Mouse (Mus musculus): Measurements from ENCODE around the gene Ubr1. TPM values are rescaled to one million over a fixed set of nuclear protein-coding genes. Genes with fewer than 3 reads are reported as not detected.

Gene Ubr1
- polyA plus RNA-seq, 1 experiment from 2014 or later: 23.4 TPM

DNA sequence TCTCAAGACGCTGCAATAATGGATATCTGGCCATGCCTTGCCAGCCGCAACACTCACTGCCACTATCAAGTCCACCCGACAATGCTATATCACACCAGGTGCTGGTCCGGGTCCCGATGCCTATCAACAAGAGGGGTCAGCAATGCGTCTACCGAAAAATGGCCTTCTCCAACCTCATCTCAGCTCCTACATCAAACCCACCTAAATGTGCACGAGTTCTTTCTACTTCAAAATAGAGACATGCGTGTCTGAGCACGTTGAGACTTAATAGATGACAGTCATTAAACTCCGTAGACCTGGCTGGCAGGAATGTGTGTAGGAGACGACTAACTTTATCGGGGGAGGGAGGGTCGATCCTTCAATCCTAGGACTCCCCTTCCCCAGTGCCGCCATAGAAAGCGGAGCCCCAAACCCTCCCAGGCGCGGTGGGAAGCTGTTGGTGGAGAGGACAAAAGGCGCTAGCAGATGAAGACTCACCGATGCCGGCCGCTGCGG is 423 bp downstream of the Ubr1 start:
- Histone ChIP-seq H3K4me2 (peak overlapping the region; percentile 78), H3K36me3 (ENCODE audit: control insufficient read depth, insufficient read depth, low read length) (no peaks in the 10 kb centered on the region), H3K27me3 (replicated peaks; ENCODE audit: control insufficient read depth, insufficient read depth, low read length) (no peaks in the 10 kb centered on the region), H3K27ac (ENCODE audit: low read depth, low read length) (peak overlapping the region; percentile 75), H3K4me3 (ENCODE audit: low read depth, low read length) (peak overlapping the region; percentile 75), H3K9ac (ENCODE audit: low read depth, low read length) (peak overlapping the region; percentile 82), H3K9me3 (ENCODE audit: control insufficient read depth, low read length) (no peaks in the 10 kb centered on the region), H3K4me1 (replicated peaks; ENCODE audit: control insufficient read depth, insufficient read depth, low read length) (peaks cover 9% of the 10 kb centered on the region)
- ATAC-seq (replicated peaks; ENCODE audit: low FRiP score) (peak; percentile 39), DNase-seq (ENCODE audit: low spot score) (peak; percentile 45)
- WGBS: under 1% methylated on average over 23 of the region's 23 CpGs

DNA sequence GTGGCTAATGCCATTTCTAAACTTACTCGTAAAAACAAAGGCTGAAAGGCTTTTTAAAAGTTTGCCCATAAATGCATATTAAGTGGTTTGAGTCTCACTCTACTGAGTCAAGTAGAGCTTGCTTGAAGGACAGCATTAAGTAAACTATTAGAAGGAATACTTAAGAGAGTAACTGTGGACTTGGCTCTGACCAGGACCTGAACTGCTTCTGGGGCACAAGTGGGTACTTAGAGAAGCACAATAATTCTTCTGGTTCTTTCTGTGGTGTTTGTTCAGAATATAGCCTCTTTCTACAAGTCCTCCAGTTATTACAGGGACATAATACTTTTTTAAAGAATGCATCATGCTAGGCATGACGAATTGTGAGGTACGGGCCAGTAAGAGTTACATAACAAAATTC is 5.0 kb downstream of the Ubr1 start:
- Histone ChIP-seq H3K4me1 (replicated peaks; ENCODE audit: control insufficient read depth, insufficient read depth, low read length) (0 out of 2 replicates have a peak, but pooled peaks cover 6% of the 10 kb centered on the region), H3K27me3 (replicated peaks; ENCODE audit: control insufficient read depth, insufficient read depth, low read length) (no peaks in the 10 kb centered on the region), H3K9ac (ENCODE audit: low read depth, low read length) (no peak overlapping the region), H3K27ac (ENCODE audit: low read depth, low read length) (no peak overlapping the region), H3K9me3 (ENCODE audit: control insufficient read depth, low read length) (no peaks in the 10 kb centered on the region), H3K4me3 (ENCODE audit: low read depth, low read length) (no peak overlapping the region), H3K36me3 (ENCODE audit: control insufficient read depth, insufficient read depth, low read length) (no peaks in the 10 kb centered on the region), H3K4me2 (no peak overlapping the region)
- ATAC-seq (replicated peaks; ENCODE audit: low FRiP score): no peak
- 93% methylated on average over 3 of the region's 3 CpGs for WGBS
- DNase-seq (ENCODE audit: low spot score): no peak

DNA sequence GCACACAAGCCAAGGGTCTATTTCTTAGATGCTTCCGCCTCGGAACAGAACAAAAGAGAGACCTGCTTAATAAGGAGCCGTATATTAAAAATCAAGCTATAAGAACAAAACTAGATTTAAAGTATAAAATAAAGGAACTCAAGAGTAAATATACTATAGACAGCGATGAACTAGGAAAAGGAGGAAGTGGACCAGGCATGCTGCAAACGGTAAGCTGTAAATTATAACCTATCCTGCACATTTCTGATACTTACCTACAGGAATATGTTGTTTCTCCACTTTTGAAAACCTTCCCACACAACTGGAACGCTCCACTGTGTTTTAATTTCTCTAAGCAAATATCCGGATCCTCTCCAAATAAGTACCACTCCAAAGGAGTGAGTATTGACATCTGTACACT is 7.4 kb downstream of the Ubr1 start:
- Histone ChIP-seq H3K9me3 (ENCODE audit: control insufficient read depth, low read length) (no peaks in the 10 kb centered on the region), H3K4me3 (ENCODE audit: low read depth, low read length) (no peak overlapping the region), H3K36me3 (ENCODE audit: control insufficient read depth, insufficient read depth, low read length) (no peaks in the 10 kb centered on the region), H3K4me2 (no peak overlapping the region), H3K27ac (ENCODE audit: low read depth, low read length) (no peak overlapping the region), H3K27me3 (replicated peaks; ENCODE audit: control insufficient read depth, insufficient read depth, low read length) (no peaks in the 10 kb centered on the region), H3K9ac (ENCODE audit: low read depth, low read length) (no peak overlapping the region), H3K4me1 (replicated peaks; ENCODE audit: control insufficient read depth, insufficient read depth, low read length) (no peaks in the 10 kb centered on the region)
- DNase-seq (ENCODE audit: low spot score) (no peak), ATAC-seq (replicated peaks; ENCODE audit: low FRiP score) (no peak)
- WGBS: 92% methylated on average over 7 of the region's 7 CpGs

DNA sequence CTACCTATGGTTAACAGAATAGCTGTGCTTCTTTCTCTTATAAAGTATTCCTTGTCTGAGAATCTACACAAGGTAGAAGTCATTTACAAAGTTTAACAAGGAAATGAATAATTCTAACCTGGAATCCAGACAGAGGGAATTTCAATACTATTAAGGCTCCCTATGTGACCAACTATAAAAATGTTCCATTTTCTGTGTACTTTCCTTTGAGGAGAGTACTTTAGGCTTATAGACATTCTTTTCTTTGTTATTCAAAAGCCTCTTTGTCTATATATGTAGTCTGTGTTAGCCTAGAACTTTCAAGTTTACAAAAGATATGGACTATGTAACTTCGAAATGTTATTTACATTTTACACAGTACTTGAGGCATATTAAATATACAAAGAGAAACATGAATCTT is 10.3 kb downstream of the Ubr1 start:
- H3K9me3 ChIP-seq (ENCODE audit: control insufficient read depth, low read length): no peaks in the 10 kb centered on the region
- H3K4me1 ChIP-seq (replicated peaks; ENCODE audit: control insufficient read depth, insufficient read depth, low read length): no peaks in the 10 kb centered on the region
- H3K27ac ChIP-seq (ENCODE audit: low read depth, low read length): no peak overlapping the region
- ATAC-seq (replicated peaks; ENCODE audit: low FRiP score) (no peak), DNase-seq (ENCODE audit: low spot score) (no peak)
- no peak overlapping the region for H3K4me2 ChIP-seq
- H3K27me3 ChIP-seq (replicated peaks; ENCODE audit: control insufficient read depth, insufficient read depth, low read length): no peaks in the 10 kb centered on the region
- 92% methylated on average over 1 of the region's 1 CpGs for WGBS
- no peaks in the 10 kb centered on the region for H3K36me3 ChIP-seq (ENCODE audit: control insufficient read depth, insufficient read depth, low read length)
- no peak overlapping the region for H3K9ac ChIP-seq (ENCODE audit: low read depth, low read length)
- no peak overlapping the region for H3K4me3 ChIP-seq (ENCODE audit: low read depth, low read length)

DNA sequence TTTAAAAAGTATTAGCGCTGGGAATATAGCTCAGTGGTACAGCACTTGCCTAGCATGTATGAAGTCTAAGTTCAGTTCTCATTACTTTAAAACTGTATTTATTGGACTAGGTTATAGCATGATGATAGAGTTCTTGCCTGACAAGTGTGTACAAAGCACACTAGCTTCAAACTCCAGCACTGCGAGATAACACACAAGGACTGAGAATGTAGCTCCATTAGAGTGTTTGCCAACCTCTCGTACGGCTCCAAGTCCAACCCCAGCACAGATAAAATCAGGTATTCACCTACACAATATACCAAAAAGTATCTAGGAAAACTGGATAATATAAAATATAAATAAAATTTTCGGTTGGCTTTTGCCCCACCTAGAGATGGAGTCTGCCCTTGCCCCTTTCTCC is 10.7 kb downstream of the Ubr1 start:
- Histone ChIP-seq H3K4me3 (ENCODE audit: low read depth, low read length) (no peak overlapping the region), H3K27me3 (replicated peaks; ENCODE audit: control insufficient read depth, insufficient read depth, low read length) (no peaks in the 10 kb centered on the region), H3K27ac (ENCODE audit: low read depth, low read length) (no peak overlapping the region), H3K4me2 (no peak overlapping the region), H3K9ac (ENCODE audit: low read depth, low read length) (no peak overlapping the region), H3K36me3 (ENCODE audit: control insufficient read depth, insufficient read depth, low read length) (no peaks in the 10 kb centered on the region), H3K9me3 (ENCODE audit: control insufficient read depth, low read length) (no peaks in the 10 kb centered on the region), H3K4me1 (replicated peaks; ENCODE audit: control insufficient read depth, insufficient read depth, low read length) (no peaks in the 10 kb centered on the region)
- ATAC-seq (replicated peaks; ENCODE audit: low FRiP score) (no peak), DNase-seq (ENCODE audit: low spot score) (no peak)
- 90% methylated on average over 5 of the region's 5 CpGs for WGBS

DNA sequence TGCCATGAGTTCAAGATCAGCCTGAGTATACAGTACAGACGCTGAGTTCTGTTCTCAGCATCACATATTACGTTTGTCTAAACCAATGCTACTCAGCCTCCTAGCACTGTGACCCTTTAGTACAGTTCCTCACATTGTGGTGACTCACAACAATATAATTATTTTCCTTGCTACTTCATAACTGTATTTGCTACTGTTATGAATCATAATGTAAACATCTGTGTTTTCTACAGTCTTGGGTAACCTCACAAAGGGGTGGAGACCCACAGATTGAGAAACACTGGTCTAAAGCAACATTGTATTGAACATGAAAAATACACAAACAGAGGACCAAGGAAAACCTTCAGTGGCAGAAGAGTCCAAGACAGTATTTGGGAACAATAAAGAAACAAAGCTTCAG is 11.2 kb downstream of the Ubr1 start:
- ATAC-seq (replicated peaks; ENCODE audit: low FRiP score): no peak
- DNase-seq (ENCODE audit: low spot score): no peak
- H3K36me3 ChIP-seq (ENCODE audit: control insufficient read depth, insufficient read depth, low read length): no peaks in the 10 kb centered on the region
- H3K4me2 ChIP-seq: no peak overlapping the region
- H3K9ac ChIP-seq (ENCODE audit: low read depth, low read length): no peak overlapping the region
- H3K27me3 ChIP-seq (replicated peaks; ENCODE audit: control insufficient read depth, insufficient read depth, low read length): no peaks in the 10 kb centered on the region
- no peak overlapping the region for H3K4me3 ChIP-seq (ENCODE audit: low read depth, low read length)
- H3K9me3 ChIP-seq (ENCODE audit: control insufficient read depth, low read length): no peaks in the 10 kb centered on the region
- H3K27ac ChIP-seq (ENCODE audit: low read depth, low read length): no peak overlapping the region
- WGBS: 94% methylated on average over 2 of the region's 2 CpGs
- no peaks in the 10 kb centered on the region for H3K4me1 ChIP-seq (replicated peaks; ENCODE audit: control insufficient read depth, insufficient read depth, low read length)

DNA sequence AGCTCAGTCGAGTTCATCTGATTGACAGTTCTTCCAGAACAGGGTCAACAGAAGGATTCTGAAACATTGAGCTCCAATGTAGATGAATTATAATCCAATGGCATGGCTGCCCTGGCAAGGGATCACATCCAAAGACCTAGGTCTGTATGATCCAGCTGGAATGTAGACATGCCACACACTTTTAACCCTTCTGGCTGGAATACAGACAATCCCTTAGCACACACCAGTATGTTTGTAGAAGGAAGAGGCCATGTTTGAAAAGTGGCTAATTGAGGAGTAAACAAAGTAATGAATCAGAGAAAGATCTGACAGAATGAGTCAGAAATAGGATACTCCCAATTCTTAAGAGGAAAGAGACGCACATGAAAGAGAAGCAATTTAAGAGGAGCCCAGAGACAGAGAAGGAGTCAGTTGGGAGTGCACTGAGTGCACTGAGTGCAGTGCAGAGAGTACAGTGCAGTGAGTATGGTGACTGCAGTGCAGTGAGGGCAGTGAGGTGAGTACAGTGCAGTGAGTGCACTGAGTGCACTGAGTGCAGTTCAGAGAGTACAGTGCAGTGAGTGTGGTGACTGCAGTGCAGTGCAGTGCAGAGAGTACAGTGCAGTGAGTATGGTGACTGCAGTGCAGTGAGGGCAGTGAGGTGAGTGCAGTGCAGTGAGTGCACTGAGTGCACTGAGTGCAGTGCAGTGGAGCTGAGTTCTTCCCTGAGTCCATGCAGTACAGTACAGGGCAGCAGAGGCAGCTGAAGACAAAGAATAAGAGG is 18.2 kb downstream of the Ubr1 start:
- H3K9ac ChIP-seq (ENCODE audit: low read depth, low read length): no peak overlapping the region
- no peak overlapping the region for H3K4me3 ChIP-seq (ENCODE audit: low read depth, low read length)
- no peak overlapping the region for H3K27ac ChIP-seq (ENCODE audit: low read depth, low read length)
- H3K4me1 ChIP-seq (replicated peaks; ENCODE audit: control insufficient read depth, insufficient read depth, low read length): no peaks in the 10 kb centered on the region
- whole genome bisulfite sequencing: 64% methylated on average over 2 of the region's 2 CpGs
- H3K9me3 ChIP-seq (ENCODE audit: control insufficient read depth, low read length): no peaks in the 10 kb centered on the region
- H3K27me3 ChIP-seq (replicated peaks; ENCODE audit: control insufficient read depth, insufficient read depth, low read length): no peaks in the 10 kb centered on the region
- ATAC-seq (replicated peaks; ENCODE audit: low FRiP score) (no peak), DNase-seq (ENCODE audit: low spot score) (no peak)
- peaks cover 6% of the 10 kb centered on the region; the same call in 1 of the 2 replicates for H3K36me3 ChIP-seq (ENCODE audit: control insufficient read depth, insufficient read depth, low read length)
- H3K4me2 ChIP-seq: no peak overlapping the region

DNA sequence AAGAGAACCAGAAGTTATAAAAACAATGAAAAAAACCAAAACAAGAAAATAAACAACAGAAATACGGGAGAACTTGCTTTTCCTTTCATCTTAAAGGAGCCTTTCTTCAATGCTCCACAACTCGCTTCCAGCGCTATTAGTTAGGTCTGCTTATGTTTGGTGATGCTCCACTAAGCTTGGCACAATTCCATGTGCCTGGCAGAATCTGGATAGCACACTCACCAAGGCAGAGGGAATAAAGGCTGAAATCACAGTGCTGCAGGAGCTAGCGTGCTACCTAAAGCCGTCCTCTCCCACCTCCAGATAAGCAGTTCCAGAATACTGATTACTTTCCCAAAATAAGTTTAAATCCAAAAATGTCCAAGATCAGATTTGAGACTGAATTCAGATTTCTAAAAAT is 19.3 kb downstream of the Ubr1 start:
- H3K27ac ChIP-seq (ENCODE audit: low read depth, low read length): no peak overlapping the region
- WGBS: 84% methylated on average over 5 of the region's 5 CpGs
- no peak overlapping the region for H3K4me3 ChIP-seq (ENCODE audit: low read depth, low read length)
- no peak overlapping the region for H3K4me2 ChIP-seq
- H3K4me1 ChIP-seq (replicated peaks; ENCODE audit: control insufficient read depth, insufficient read depth, low read length): no peaks in the 10 kb centered on the region
- no peaks in the 10 kb centered on the region for H3K9me3 ChIP-seq (ENCODE audit: control insufficient read depth, low read length)
- no peak for DNase-seq (ENCODE audit: low spot score)
- H3K9ac ChIP-seq (ENCODE audit: low read depth, low read length): no peak overlapping the region
- H3K27me3 ChIP-seq (replicated peaks; ENCODE audit: control insufficient read depth, insufficient read depth, low read length): no peaks in the 10 kb centered on the region
- peaks cover 14% of the 10 kb centered on the region; the same call in 1 of the 2 replicates for H3K36me3 ChIP-seq (ENCODE audit: control insufficient read depth, insufficient read depth, low read length)
- ATAC-seq (replicated peaks; ENCODE audit: low FRiP score): no peak

DNA sequence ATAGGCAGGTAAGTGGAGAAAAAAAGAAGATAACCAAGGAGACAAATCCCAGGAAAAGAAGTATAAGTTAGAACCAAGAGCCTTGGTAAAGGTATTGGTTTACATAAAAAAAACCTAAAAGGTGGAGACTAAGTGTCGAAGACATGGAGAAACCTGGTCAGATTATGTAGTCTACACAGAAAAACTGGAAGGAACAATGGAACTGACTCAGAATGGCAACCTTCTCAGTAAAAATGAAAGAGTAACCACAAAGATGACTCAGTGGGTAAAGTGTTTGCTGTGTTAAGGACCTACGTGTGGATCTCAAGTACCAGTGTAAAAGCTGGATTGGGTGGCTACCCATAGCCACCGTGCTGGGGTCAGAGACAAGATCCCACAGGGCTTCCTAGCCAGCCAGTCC is 37.5 kb downstream of the Ubr1 start:
- ATAC-seq (replicated peaks; ENCODE audit: low FRiP score) (no peak), DNase-seq (ENCODE audit: low spot score) (no peak)
- Histone ChIP-seq H3K4me3 (ENCODE audit: low read depth, low read length) (no peak overlapping the region), H3K27me3 (replicated peaks; ENCODE audit: control insufficient read depth, insufficient read depth, low read length) (no peaks in the 10 kb centered on the region), H3K9me3 (ENCODE audit: control insufficient read depth, low read length) (no peaks in the 10 kb centered on the region), H3K4me2 (no peak overlapping the region), H3K36me3 (ENCODE audit: control insufficient read depth, insufficient read depth, low read length) (peaks cover 13% of the 10 kb centered on the region; the same call in 1 of the 2 replicates), H3K27ac (ENCODE audit: low read depth, low read length) (no peak overlapping the region), H3K9ac (ENCODE audit: low read depth, low read length) (no peak overlapping the region), H3K4me1 (replicated peaks; ENCODE audit: control insufficient read depth, insufficient read depth, low read length) (no peaks in the 10 kb centered on the region)
- 93% methylated on average over 3 of the region's 3 CpGs for WGBS
